ENCODE assay signal across 20 mouse cellular contexts in genomic region chr15:52785976-52786375, GRCm38 (mm10).
DNase-seq lines count a peak whose midpoint lies in the region; ATAC-seq and TF ChIP-seq lines count a peak whose summit lies in the region.
"Had no signal": no experiment of that assay in that cellular context is flagged by ENCODE, and none has a peak within 500 bp of the region (broad histone marks: within the 10 kb centered on the region; RNA-seq: fewer than 3 reads in every experiment).

No protein-coding gene starts in this region.

- no peak overlapping the region for H3K4me3 ChIP-seq in midbrain, postnatal 0 days (ENCODE audit: low read depth, low read length)
- no peak overlapping the region for H3K4me3 ChIP-seq in midbrain, embryonic 10.5 days
- H3K4me3 ChIP-seq: embryonic facial prominence, embryonic 12.5 days; forebrain, embryonic 12.5 days; heart, embryonic 13.5 days had no signal

- 77% methylated on average over 8 of the region's 8 CpGs for WGBS in midbrain, postnatal 0 days
- 91% methylated on average over 8 of the region's 8 CpGs for WGBS in midbrain, embryonic 10.5 days

- intact Hi-C loops in heart, postnatal 10 days (cut with DNase I): no loop called here
- intact Hi-C loops in heart, postnatal 36 days (cut with DNase I): no loop called here

- TF ChIP-seq CTCF in midbrain, postnatal 0 days (IDR thresholded peaks at IDR 0.05): no peak

- H3K27ac ChIP-seq in midbrain, postnatal 0 days (ENCODE audit: low read depth, low read length): no peak overlapping the region
- H3K27ac ChIP-seq in midbrain, embryonic 10.5 days (replicated peaks): no peak overlapping the region
- H3K27ac ChIP-seq: embryonic facial prominence, embryonic 12.5 days; forebrain, embryonic 12.5 days; heart, embryonic 13.5 days; hindbrain, embryonic 14.5 days had no signal

- H3K9me3 ChIP-seq in midbrain, postnatal 0 days (ENCODE audit: low read length): no peaks in the 10 kb centered on the region
- no peaks in the 10 kb centered on the region for H3K9me3 ChIP-seq in midbrain, embryonic 10.5 days (replicated peaks)
- H3K9me3 ChIP-seq: embryonic facial prominence, embryonic 12.5 days; forebrain, embryonic 12.5 days; heart, embryonic 13.5 days had no signal

- H3K9ac ChIP-seq in midbrain, postnatal 0 days (replicated peaks; ENCODE audit: low read length, poor library complexity, severe bottlenecking): no peak overlapping the region
- H3K9ac ChIP-seq: embryonic facial prominence, embryonic 12.5 days; forebrain, embryonic 12.5 days; heart, embryonic 13.5 days; hindbrain, embryonic 14.5 days had no signal

- no peaks in the 10 kb centered on the region for H3K4me1 ChIP-seq in midbrain, postnatal 0 days (ENCODE audit: insufficient read depth, low read length)
- H3K4me1 ChIP-seq in midbrain, embryonic 10.5 days: no peaks in the 10 kb centered on the region
- H3K4me1 ChIP-seq: embryonic facial prominence, embryonic 12.5 days; forebrain, embryonic 12.5 days; heart, embryonic 13.5 days had no signal

- H3K27me3 ChIP-seq in midbrain, postnatal 0 days (ENCODE audit: insufficient read depth, low read length): no peaks in the 10 kb centered on the region
- no peaks in the 10 kb centered on the region for H3K27me3 ChIP-seq in midbrain, embryonic 10.5 days (ENCODE audit: low read depth, poor library complexity, severe bottlenecking)
- H3K27me3 ChIP-seq: embryonic facial prominence, embryonic 12.5 days; forebrain, embryonic 12.5 days; heart, embryonic 13.5 days; Patski had no signal

- no peaks in the 10 kb centered on the region for H3K36me3 ChIP-seq in midbrain, postnatal 0 days (ENCODE audit: insufficient read depth, low read length)
- H3K36me3 ChIP-seq in midbrain, embryonic 10.5 days: no peaks in the 10 kb centered on the region
- H3K36me3 ChIP-seq: embryonic facial prominence, embryonic 12.5 days; forebrain, embryonic 12.5 days; heart, embryonic 13.5 days had no signal

- DNase-seq in adrenal gland, adult 8-10 months: peak; percentile 10
- DNase-seq in adrenal gland, postnatal 25 days: no peak
- DNase-seq in heart, postnatal 10 days: peak; percentile 4 to 12
- no peak for DNase-seq in heart, postnatal 36 days
- DNase-seq in midbrain, postnatal 0 days (ENCODE audit: low spot score): peak; percentile 14
- no peak for DNase-seq in midbrain, embryonic 10.5 days (ENCODE audit: low spot score)
- no peak for DNase-seq in right cerebral cortex, postnatal 36 days (ENCODE audit: low spot score in 2 of 2)
- DNase-seq: cerebellum, adult 11-12 months; cerebellum, adult 9-10 months; cerebellum, postnatal 25 days; gastrocnemius, postnatal 36 days; heart, adult 11 months had no signal

- H3K4me2 ChIP-seq in midbrain, postnatal 0 days (ENCODE audit: low read depth, low read length, poor library complexity, severe bottlenecking): no peak overlapping the region
- H3K4me2 ChIP-seq: embryonic facial prominence, embryonic 12.5 days; forebrain, embryonic 12.5 days; heart, embryonic 13.5 days; hindbrain, embryonic 14.5 days had no signal

- no peak for ATAC-seq in midbrain, postnatal 0 days (ENCODE audit: low FRiP score)
- ATAC-seq: activated CD4-positive, CD25-positive, alpha-beta regulatory T cell, adult 4 months; forebrain, embryonic 16.5 days; intestine, embryonic 16.5 days; Patski had no signal

Comparison
In these comparisons a context has a peak if more than half of its experiments do, and no peak if none do; other contexts are left out.
1. DNase-seq: peak in adrenal gland, adult 8-10 months (single experiment), heart, postnatal 10 days (2 of 2) and midbrain, postnatal 0 days (single experiment); none in adrenal gland, postnatal 25 days (single experiment), heart, postnatal 36 days (0 of 2), midbrain, embryonic 10.5 days (single experiment) and right cerebral cortex, postnatal 36 days (0 of 2).